Mouse (Mus musculus): ENCODE data around the gene Rassf8. TPM values are rescaled to one million over a fixed set of nuclear protein-coding genes. Genes with fewer than 3 reads are reported as not detected.

Gene Rassf8
- polyA plus RNA-seq, 1 experiment from 2014 or later = 6.2 TPM

GRCm38 (mm10) chr6:145835359-145835758 is 88.8 kb downstream of the Rassf8 start:
- no peak overlapping the region for H3K4me3 ChIP-seq (ENCODE audit: low read depth, low read length)
- no peak overlapping the region for H3K9ac ChIP-seq (replicated peaks; ENCODE audit: low read depth, low read length)
- no peaks in the 10 kb centered on the region for H3K36me3 ChIP-seq (ENCODE audit: control insufficient read depth, insufficient read depth, low read length)
- 48% methylated on average over 6 of the region's 6 CpGs for WGBS
- no peaks in the 10 kb centered on the region for H3K27me3 ChIP-seq (ENCODE audit: control insufficient read depth, insufficient read depth, low read length)
- ATAC-seq (ENCODE audit: low read depth) = no peak
- no peaks in the 10 kb centered on the region for H3K9me3 ChIP-seq (ENCODE audit: control insufficient read depth, low read length)
- no peaks in the 10 kb centered on the region for H3K4me1 ChIP-seq (ENCODE audit: control insufficient read depth, insufficient read depth, low read length)
- H3K27ac ChIP-seq (ENCODE audit: low read depth, low read length) = no peak overlapping the region
- H3K4me2 ChIP-seq (ENCODE audit: low read depth, low read length) = no peak overlapping the region

- Histone ChIP-seq H3K9me3 (ENCODE audit: control insufficient read depth, low read length) (no peaks in the 10 kb centered on the region), H3K36me3 (ENCODE audit: control insufficient read depth, insufficient read depth, low read length) (no peaks in the 10 kb centered on the region), H3K4me2 (ENCODE audit: low read depth, low read length) (no peak overlapping the region), H3K27ac (ENCODE audit: low read depth, low read length) (no peak overlapping the region), H3K9ac (replicated peaks; ENCODE audit: low read depth, low read length) (no peak overlapping the region), H3K27me3 (ENCODE audit: control insufficient read depth, insufficient read depth, low read length) (no peaks in the 10 kb centered on the region), H3K4me3 (ENCODE audit: low read depth, low read length) (no peak overlapping the region), H3K4me1 (ENCODE audit: control insufficient read depth, insufficient read depth, low read length) (no peaks in the 10 kb centered on the region)
- ATAC-seq (ENCODE audit: low read depth) = no peak
- WGBS = 81% methylated on average over 5 of the region's 5 CpGs
Observed at GRCm38 (mm10) chr6:145845611-145846010, 99.1 kb downstream of the Rassf8 start.

- ATAC-seq (ENCODE audit: low read depth) = no peak
- no peaks in the 10 kb centered on the region for H3K9me3 ChIP-seq (ENCODE audit: control insufficient read depth, low read length)
- H3K27ac ChIP-seq (ENCODE audit: low read depth, low read length) = no peak overlapping the region
- H3K4me1 ChIP-seq (ENCODE audit: control insufficient read depth, insufficient read depth, low read length) = no peaks in the 10 kb centered on the region
- no peaks in the 10 kb centered on the region for H3K36me3 ChIP-seq (ENCODE audit: control insufficient read depth, insufficient read depth, low read length)
- H3K4me2 ChIP-seq (ENCODE audit: low read depth, low read length) = no peak overlapping the region
- H3K27me3 ChIP-seq (ENCODE audit: control insufficient read depth, insufficient read depth, low read length) = no peaks in the 10 kb centered on the region
- WGBS = 89% methylated on average over 1 of the region's 1 CpGs
- no peak overlapping the region for H3K4me3 ChIP-seq (ENCODE audit: low read depth, low read length)
- H3K9ac ChIP-seq (replicated peaks; ENCODE audit: low read depth, low read length) = no peak overlapping the region
Observed at GRCm38 (mm10) chr6:145846076-145846475, 99.5 kb downstream of the Rassf8 start.

- Histone ChIP-seq H3K4me2 (ENCODE audit: low read depth, low read length) (no peak overlapping the region), H3K36me3 (ENCODE audit: control insufficient read depth, insufficient read depth, low read length) (no peaks in the 10 kb centered on the region), H3K4me3 (ENCODE audit: low read depth, low read length) (no peak overlapping the region), H3K27ac (ENCODE audit: low read depth, low read length) (no peak overlapping the region), H3K9ac (replicated peaks; ENCODE audit: low read depth, low read length) (no peak overlapping the region), H3K9me3 (ENCODE audit: control insufficient read depth, low read length) (no peaks in the 10 kb centered on the region), H3K27me3 (ENCODE audit: control insufficient read depth, insufficient read depth, low read length) (no peaks in the 10 kb centered on the region), H3K4me1 (ENCODE audit: control insufficient read depth, insufficient read depth, low read length) (no peaks in the 10 kb centered on the region)
- 94% methylated on average over 6 of the region's 6 CpGs for whole genome bisulfite sequencing
- no peak for ATAC-seq (ENCODE audit: low read depth)
Observed at GRCm38 (mm10) chr6:145846948-145847347, 100.4 kb downstream of the Rassf8 start.

GRCm38 (mm10) chr6:145847661-145848060 is 101.1 kb downstream of the Rassf8 start:
- H3K4me3 ChIP-seq (ENCODE audit: low read depth, low read length) = no peak overlapping the region
- no peak overlapping the region for H3K27ac ChIP-seq (ENCODE audit: low read depth, low read length)
- no peak for ATAC-seq (ENCODE audit: low read depth)
- H3K9me3 ChIP-seq (ENCODE audit: control insufficient read depth, low read length) = no peaks in the 10 kb centered on the region
- H3K27me3 ChIP-seq (ENCODE audit: control insufficient read depth, insufficient read depth, low read length) = no peaks in the 10 kb centered on the region
- 91% methylated on average over 8 of the region's 8 CpGs for WGBS
- no peak overlapping the region for H3K9ac ChIP-seq (replicated peaks; ENCODE audit: low read depth, low read length)
- no peak overlapping the region for H3K4me2 ChIP-seq (ENCODE audit: low read depth, low read length)
- no peaks in the 10 kb centered on the region for H3K4me1 ChIP-seq (ENCODE audit: control insufficient read depth, insufficient read depth, low read length)
- H3K36me3 ChIP-seq (ENCODE audit: control insufficient read depth, insufficient read depth, low read length) = no peaks in the 10 kb centered on the region

- no peak for ATAC-seq (ENCODE audit: low read depth)
- no peak overlapping the region for H3K27ac ChIP-seq (ENCODE audit: low read depth, low read length)
- no peak overlapping the region for H3K4me3 ChIP-seq (ENCODE audit: low read depth, low read length)
- no peaks in the 10 kb centered on the region for H3K9me3 ChIP-seq (ENCODE audit: control insufficient read depth, low read length)
- H3K36me3 ChIP-seq (ENCODE audit: control insufficient read depth, insufficient read depth, low read length) = no peaks in the 10 kb centered on the region
- no peak overlapping the region for H3K4me2 ChIP-seq (ENCODE audit: low read depth, low read length)
- WGBS = 66% methylated on average over 2 of the region's 2 CpGs
- no peaks in the 10 kb centered on the region for H3K27me3 ChIP-seq (ENCODE audit: control insufficient read depth, insufficient read depth, low read length)
- H3K9ac ChIP-seq (replicated peaks; ENCODE audit: low read depth, low read length) = no peak overlapping the region
- peaks cover 8% of the 10 kb centered on the region for H3K4me1 ChIP-seq (ENCODE audit: control insufficient read depth, insufficient read depth, low read length)
Observed at GRCm38 (mm10) chr6:145850789-145851188, 104.2 kb downstream of the Rassf8 start.

GRCm38 (mm10) chr6:145851956-145852355 is 105.4 kb downstream of the Rassf8 start:
- Histone ChIP-seq H3K4me3 (ENCODE audit: low read depth, low read length) (no peak overlapping the region), H3K4me1 (ENCODE audit: control insufficient read depth, insufficient read depth, low read length) (peaks cover 12% of the 10 kb centered on the region), H3K36me3 (ENCODE audit: control insufficient read depth, insufficient read depth, low read length) (no peaks in the 10 kb centered on the region), H3K9me3 (ENCODE audit: control insufficient read depth, low read length) (no peaks in the 10 kb centered on the region), H3K27me3 (ENCODE audit: control insufficient read depth, insufficient read depth, low read length) (no peaks in the 10 kb centered on the region), H3K9ac (replicated peaks; ENCODE audit: low read depth, low read length) (no peak overlapping the region), H3K27ac (ENCODE audit: low read depth, low read length) (no peak overlapping the region), H3K4me2 (ENCODE audit: low read depth, low read length) (no peak overlapping the region)
- ATAC-seq (ENCODE audit: low read depth) = no peak
- WGBS = 86% methylated on average over 11 of the region's 11 CpGs

GRCm38 (mm10) chr6:145852708-145853107 is 106.2 kb downstream of the Rassf8 start:
- H3K9me3 ChIP-seq (ENCODE audit: control insufficient read depth, low read length) = no peaks in the 10 kb centered on the region
- peaks cover 12% of the 10 kb centered on the region for H3K4me1 ChIP-seq (ENCODE audit: control insufficient read depth, insufficient read depth, low read length)
- H3K4me2 ChIP-seq (ENCODE audit: low read depth, low read length) = no peak overlapping the region
- H3K4me3 ChIP-seq (ENCODE audit: low read depth, low read length) = no peak overlapping the region
- 93% methylated on average over 7 of the region's 7 CpGs for WGBS
- no peaks in the 10 kb centered on the region for H3K27me3 ChIP-seq (ENCODE audit: control insufficient read depth, insufficient read depth, low read length)
- no peak for ATAC-seq (ENCODE audit: low read depth)
- no peak overlapping the region for H3K9ac ChIP-seq (replicated peaks; ENCODE audit: low read depth, low read length)
- H3K36me3 ChIP-seq (ENCODE audit: control insufficient read depth, insufficient read depth, low read length) = no peaks in the 10 kb centered on the region
- no peak overlapping the region for H3K27ac ChIP-seq (ENCODE audit: low read depth, low read length)

GRCm38 (mm10) chr6:145853356-145854079 is 107.0 kb downstream of the Rassf8 start:
- H3K27me3 ChIP-seq (ENCODE audit: control insufficient read depth, insufficient read depth, low read length) = no peaks in the 10 kb centered on the region
- no peak overlapping the region for H3K9ac ChIP-seq (replicated peaks; ENCODE audit: low read depth, low read length)
- H3K27ac ChIP-seq (ENCODE audit: low read depth, low read length) = no peak overlapping the region
- 91% methylated on average over 10 of the region's 10 CpGs for WGBS
- no peak for ATAC-seq (ENCODE audit: low read depth)
- no peaks in the 10 kb centered on the region for H3K9me3 ChIP-seq (ENCODE audit: control insufficient read depth, low read length)
- H3K4me1 ChIP-seq (ENCODE audit: control insufficient read depth, insufficient read depth, low read length) = peaks cover 12% of the 10 kb centered on the region
- H3K4me3 ChIP-seq (ENCODE audit: low read depth, low read length) = no peak overlapping the region
- no peak overlapping the region for H3K4me2 ChIP-seq (ENCODE audit: low read depth, low read length)
- H3K36me3 ChIP-seq (ENCODE audit: control insufficient read depth, insufficient read depth, low read length) = no peaks in the 10 kb centered on the region

Data from neural tube, embryonic 14.5 days (tissue).